Comparison of ENCODE assay signal across 8 mouse cellular contexts in genomic region chr9:8900203-8901012, GRCm38 (mm10). TPM values are rescaled to one million over a fixed set of nuclear protein-coding genes. Genes with fewer than 3 reads are reported as not detected.
DNase-seq lines count a peak whose midpoint lies in the region; ATAC-seq lines count a peak whose summit lies in the region.

No protein-coding gene starts in this region.

- under 1% methylated on average over 41 of the region's 41 CpGs for WGBS in forebrain, embryonic 12.5 days
- WGBS in midbrain, embryonic 14.5 days = under 1% methylated on average over 41 of the region's 41 CpGs

- H3K36me3 ChIP-seq in forebrain, embryonic 12.5 days (replicated peaks) = no peaks in the 10 kb centered on the region
- no peaks in the 10 kb centered on the region for H3K36me3 ChIP-seq in midbrain, embryonic 14.5 days (ENCODE audit: control insufficient read depth, insufficient read depth, low read length)

- H3K9ac ChIP-seq in forebrain, embryonic 12.5 days = peak overlapping the region; percentile 56
- H3K9ac ChIP-seq in midbrain, embryonic 14.5 days (replicated peaks; ENCODE audit: low read length) = peak overlapping the region; percentile 77

- no peak overlapping the region for H3K27ac ChIP-seq in forebrain, embryonic 12.5 days
- no peak overlapping the region for H3K27ac ChIP-seq in midbrain, embryonic 14.5 days (replicated peaks; ENCODE audit: low read depth, low read length)

- peak overlapping the region; percentile 96 for H3K4me2 ChIP-seq in forebrain, embryonic 12.5 days
- peak overlapping the region; percentile 94 for H3K4me2 ChIP-seq in midbrain, embryonic 14.5 days (ENCODE audit: low read length)

- H3K4me1 ChIP-seq in forebrain, embryonic 12.5 days = peaks cover 17% of the 10 kb centered on the region
- H3K4me1 ChIP-seq in midbrain, embryonic 14.5 days (ENCODE audit: control insufficient read depth, insufficient read depth, low read length) = peaks cover 14% of the 10 kb centered on the region

- peak; percentile 6 for DNase-seq in cerebellum, adult 11-12 months
- DNase-seq in cerebellum, adult 8-10 months = no peak
- DNase-seq in adrenal gland, postnatal 14 days = peak; percentile 15
- DNase-seq in kidney, adult 18-20 months = peak; percentile 32
- DNase-seq in liver = peak; percentile 2
- DNase-seq in midbrain, embryonic 14.5 days = peak; percentile 58
- peak; percentile 5 for DNase-seq in urinary bladder, postnatal 14 days (ENCODE audit: low spot score)

- peak overlapping the region; percentile 66 for H3K4me3 ChIP-seq in forebrain, embryonic 12.5 days (replicated peaks)
- peak overlapping the region; percentile 67 for H3K4me3 ChIP-seq in midbrain, embryonic 14.5 days (replicated peaks; ENCODE audit: low read depth, low read length)

- H3K9me3 ChIP-seq in forebrain, embryonic 12.5 days = no peaks in the 10 kb centered on the region
- no peaks in the 10 kb centered on the region for H3K9me3 ChIP-seq in midbrain, embryonic 14.5 days (ENCODE audit: control insufficient read depth, low read length)

- H3K27me3 ChIP-seq in forebrain, embryonic 12.5 days = peaks cover 50% of the 10 kb centered on the region
- peaks cover 24% of the 10 kb centered on the region for H3K27me3 ChIP-seq in midbrain, embryonic 14.5 days (ENCODE audit: control insufficient read depth, insufficient read depth, low read length)

- ATAC-seq in forebrain, embryonic 12.5 days (ENCODE audit: low FRiP score) = peak; percentile 28
- 0 out of 2 replicates have a peak, but pooled peaks have one; percentile 14 for ATAC-seq in midbrain, embryonic 14.5 days (ENCODE audit: low FRiP score, low TSS enrichment)

RNA-seq across cellular contexts. Expression of gene Pgr, which starts 0.8 kb away (rescaled TPM):
- total RNA-seq in adrenal gland, postnatal 14 days (2021) = 0.11 and 0.26 TPM in 2 replicates
- 0.29 TPM in 2 replicates for polyA plus RNA-seq in forebrain, embryonic 12.5 days (2016; fragmentation: Nextera tagmentation; extraction: Ambion mirVana)
- 1.9 and 2.5 TPM in 2 replicates for polyA plus RNA-seq in midbrain, embryonic 14.5 days (2014; fragmentation: Nextera tagmentation; extraction: Ambion mirVana)
